Mouse (Mus musculus): ENCODE results near the gene Resp18.

Resp18 gene

DNA sequence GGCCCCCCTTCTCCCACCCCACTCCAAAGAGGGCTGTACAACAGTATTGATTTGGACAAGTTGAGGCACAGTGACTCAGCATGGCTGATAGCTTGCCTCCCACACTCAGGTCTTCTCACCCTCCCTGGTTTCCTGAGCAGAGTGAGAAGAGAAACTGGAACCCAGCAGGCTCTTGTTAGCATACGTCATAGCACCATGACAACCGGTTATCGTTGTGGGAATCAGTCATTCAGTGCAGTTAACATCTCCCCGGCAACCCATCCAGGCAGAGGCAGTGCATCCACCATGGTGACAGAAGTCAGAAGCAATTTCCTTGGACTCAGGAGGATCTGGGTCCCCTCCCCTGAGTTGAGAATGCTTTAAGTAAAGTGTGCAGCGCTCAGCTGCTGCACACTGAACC, 4.8 kb upstream of the Resp18 start:
- in situ Hi-C loops (cut with MboI, MseI): no loop called here

GRCm38 (mm10) chr1:75277195-75278188, 723 bp downstream of the Resp18 start:
- in situ Hi-C loops (cut with MboI, MseI): loop anchor here (10.0 kb wide), 2 partner anchors 253 to 333 kb away; no protein-coding TSS in a partner anchor

DNA sequence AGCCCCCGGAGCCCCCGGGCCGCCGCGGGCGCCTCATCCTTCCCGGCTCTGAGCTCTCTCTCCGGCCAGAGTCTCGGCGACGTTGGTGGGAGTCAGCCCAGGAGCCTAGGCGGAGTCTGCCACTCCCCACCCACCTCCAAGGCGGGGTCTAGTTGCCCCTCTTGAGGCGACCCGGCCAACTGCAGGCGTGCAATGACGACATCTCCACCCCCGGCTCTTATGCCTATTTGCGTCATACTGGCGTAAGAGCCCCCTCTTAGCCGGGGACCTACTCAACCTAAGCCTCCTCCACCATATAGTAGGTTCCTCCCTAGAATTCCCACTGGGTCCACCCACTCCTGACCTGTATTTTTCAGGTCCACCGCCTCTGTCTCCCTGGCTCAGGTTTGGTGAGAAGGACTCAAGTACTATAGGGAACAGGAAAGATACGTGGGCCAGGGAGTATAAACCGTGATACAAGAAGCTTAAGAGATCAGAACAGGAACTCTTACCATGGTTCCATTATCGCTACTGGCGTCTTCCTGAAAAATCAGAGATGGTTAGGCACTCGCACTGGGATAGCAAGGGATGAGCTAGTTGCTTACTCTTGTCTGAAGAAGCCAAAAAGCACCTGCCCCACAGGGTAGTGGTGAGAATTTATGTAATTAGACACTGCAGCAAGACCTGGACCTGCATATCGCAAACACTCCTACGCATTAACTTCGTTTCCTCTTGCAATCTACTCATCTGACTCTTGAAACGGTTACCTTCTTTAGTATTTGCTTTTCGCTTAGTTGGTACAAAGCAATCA, 13.9 kb downstream of the Resp18 start, which contains the start of gene Ptprn:
Ptprn (minus strand) TSS at position 412 of the 790 bp plus-strand sequence.
- in situ Hi-C loops (cut with MboI, MseI): loop anchor here in 1 of 2 experiments (5.0 kb wide), 1 partner anchor 48 kb away; no protein-coding TSS in a partner anchor

DNA sequence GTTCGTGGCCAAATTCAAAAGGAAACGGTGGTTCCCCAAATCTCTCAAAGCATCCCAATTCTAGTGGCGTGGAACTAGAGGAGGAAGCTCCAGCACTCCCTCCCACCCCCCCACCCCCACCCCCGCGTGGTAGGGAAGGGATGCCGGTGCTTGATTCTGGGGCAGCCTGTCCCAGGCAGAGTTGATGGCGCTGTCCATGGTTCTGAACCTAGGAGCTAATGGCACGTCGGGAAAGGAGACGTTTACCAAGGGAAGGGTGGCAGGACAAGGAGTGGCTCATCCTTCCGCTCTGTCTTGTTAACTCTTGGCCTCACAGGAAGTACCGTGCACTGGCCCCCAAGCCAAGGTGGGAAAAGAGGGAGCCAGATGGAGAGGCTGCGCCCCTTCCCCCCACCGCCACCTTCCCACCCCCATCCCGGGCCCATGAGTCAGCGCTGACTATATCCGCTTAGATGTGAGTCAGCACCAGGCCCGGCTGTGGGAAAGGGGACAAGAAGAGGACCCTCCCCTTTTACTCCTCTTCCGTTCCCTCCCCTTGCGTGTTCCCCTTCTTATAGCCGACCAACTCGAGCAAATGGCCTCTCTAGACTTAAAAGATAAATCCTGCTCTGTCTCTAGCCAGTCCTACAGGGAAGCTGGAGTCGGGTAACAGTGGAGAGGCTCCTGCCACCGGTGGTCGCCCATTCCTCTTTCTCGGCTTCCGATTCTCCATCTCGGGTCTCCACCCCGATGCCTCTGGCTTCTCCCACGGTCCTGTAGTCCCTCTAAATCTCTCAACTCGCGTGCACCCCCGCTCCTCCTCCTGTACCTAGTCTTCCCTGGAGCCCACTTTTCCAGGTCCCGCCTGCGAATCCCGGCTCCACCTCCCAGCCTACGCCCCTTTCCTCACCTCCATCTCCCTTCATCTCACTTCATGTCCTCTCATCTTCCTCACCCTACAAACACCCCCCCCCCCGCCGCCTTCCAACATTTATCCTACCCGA, 15.0 kb downstream of the Resp18 start:
- in situ Hi-C loops (cut with MboI, MseI): loop anchor here in 1 of 2 experiments (5.0 kb wide), 1 partner anchor 49 kb away; no protein-coding TSS in a partner anchor

- in situ Hi-C loops (cut with MboI, MseI): loop anchor here in 1 of 2 experiments (5.0 kb wide), 1 partner anchor 51 kb away; no protein-coding TSS in a partner anchor
These were observed 16.9 kb downstream of the Resp18 start for GRCm38 (mm10) chr1:75261278-75261677.

DNA sequence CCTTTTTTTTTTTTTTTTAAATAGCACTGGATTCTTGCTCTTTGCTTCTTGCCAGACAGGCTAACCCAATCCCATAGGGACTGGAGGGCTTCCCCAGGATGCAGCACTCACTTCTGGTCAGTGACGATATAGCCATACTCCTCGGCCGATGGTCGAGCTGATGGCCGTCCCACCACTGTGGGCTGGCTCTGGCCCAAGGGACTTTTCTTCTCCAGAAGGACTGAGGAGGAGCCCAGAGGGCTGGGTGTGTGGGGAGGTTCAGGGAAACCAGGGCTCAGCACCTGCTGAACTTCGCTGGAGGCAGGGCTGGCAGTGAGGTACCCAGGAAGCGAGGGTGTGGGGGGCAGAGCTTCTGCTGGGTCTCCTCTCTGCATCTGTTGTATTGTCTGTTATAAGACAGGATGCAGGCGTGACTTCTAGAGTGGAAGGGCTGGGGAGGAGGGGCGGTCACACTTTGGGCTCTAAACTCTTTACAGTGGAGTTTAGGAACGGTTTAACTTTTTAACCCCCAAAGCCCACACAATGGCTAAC, 22.6 kb downstream of the Resp18 start:
- in situ Hi-C loops (cut with MboI, MseI): no loop called here

DNA sequence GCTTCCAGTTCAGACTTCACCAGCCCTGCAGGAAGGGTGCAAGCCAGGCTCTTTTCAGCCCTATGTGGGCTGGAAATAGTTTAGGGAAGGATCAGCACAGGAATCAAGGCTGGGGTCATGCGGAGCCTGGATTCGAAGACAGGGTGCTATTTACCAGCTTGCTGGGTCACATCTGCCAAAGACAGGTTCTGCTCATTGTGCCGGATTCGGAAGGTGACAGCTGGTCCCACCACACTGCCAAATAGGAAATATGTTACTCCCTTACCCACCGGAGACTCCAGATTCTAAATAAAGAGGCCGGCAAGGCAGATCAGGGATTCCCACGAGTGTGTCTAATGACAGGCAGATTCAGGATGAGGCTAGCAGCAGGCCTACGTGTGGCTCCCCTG, 23.6 kb downstream of the Resp18 start:
- in situ Hi-C loops (cut with MboI, MseI): loop anchor here (5.0 kb wide), 3 partner anchors 117 to 202 kb away; partner anchors contain the start of gene Nhej1 (in 1 of the 2)

GRCm38 (mm10) chr1:75253849-75254624, 24.2 kb downstream of the Resp18 start:
- in situ Hi-C loops (cut with MboI, MseI): loop anchor here (5.0 kb wide), 3 partner anchors 117 to 202 kb away; partner anchors contain the start of gene Nhej1 (in 1 of the 2)

- in situ Hi-C loops (cut with MboI, MseI): loop anchor here (5.0 kb wide), 3 partner anchors 116 to 201 kb away; partner anchors contain the start of gene Nhej1 (in 1 of the 2)
These were observed 25.2 kb downstream of the Resp18 start for GRCm38 (mm10) chr1:75253029-75253428.

GRCm38 (mm10) chr1:75252308-75252707, 25.9 kb downstream of the Resp18 start:
- in situ Hi-C loops (cut with MboI, MseI): loop anchor here (5.0 kb wide), 3 partner anchors 115 to 200 kb away; partner anchors contain the start of gene Nhej1 (in 1 of the 2)

GRCm38 (mm10) chr1:75251112-75251970, 26.9 kb downstream of the Resp18 start:
- in situ Hi-C loops (cut with MboI, MseI): loop anchor here (5.0 kb wide), 3 partner anchors 114 to 199 kb away; partner anchors contain the start of gene Nhej1 (in 1 of the 2)

GRCm38 (mm10) chr1:75250498-75250897, 27.7 kb downstream of the Resp18 start:
- in situ Hi-C loops (cut with MboI, MseI): loop anchor here (5.0 kb wide), 3 partner anchors 113 to 198 kb away; partner anchors contain the start of gene Nhej1 (in 1 of the 2)

GRCm38 (mm10) chr1:75248041-75248772, 30.0 kb downstream of the Resp18 start:
- in situ Hi-C loops (cut with MboI, MseI): no loop called here

DNA sequence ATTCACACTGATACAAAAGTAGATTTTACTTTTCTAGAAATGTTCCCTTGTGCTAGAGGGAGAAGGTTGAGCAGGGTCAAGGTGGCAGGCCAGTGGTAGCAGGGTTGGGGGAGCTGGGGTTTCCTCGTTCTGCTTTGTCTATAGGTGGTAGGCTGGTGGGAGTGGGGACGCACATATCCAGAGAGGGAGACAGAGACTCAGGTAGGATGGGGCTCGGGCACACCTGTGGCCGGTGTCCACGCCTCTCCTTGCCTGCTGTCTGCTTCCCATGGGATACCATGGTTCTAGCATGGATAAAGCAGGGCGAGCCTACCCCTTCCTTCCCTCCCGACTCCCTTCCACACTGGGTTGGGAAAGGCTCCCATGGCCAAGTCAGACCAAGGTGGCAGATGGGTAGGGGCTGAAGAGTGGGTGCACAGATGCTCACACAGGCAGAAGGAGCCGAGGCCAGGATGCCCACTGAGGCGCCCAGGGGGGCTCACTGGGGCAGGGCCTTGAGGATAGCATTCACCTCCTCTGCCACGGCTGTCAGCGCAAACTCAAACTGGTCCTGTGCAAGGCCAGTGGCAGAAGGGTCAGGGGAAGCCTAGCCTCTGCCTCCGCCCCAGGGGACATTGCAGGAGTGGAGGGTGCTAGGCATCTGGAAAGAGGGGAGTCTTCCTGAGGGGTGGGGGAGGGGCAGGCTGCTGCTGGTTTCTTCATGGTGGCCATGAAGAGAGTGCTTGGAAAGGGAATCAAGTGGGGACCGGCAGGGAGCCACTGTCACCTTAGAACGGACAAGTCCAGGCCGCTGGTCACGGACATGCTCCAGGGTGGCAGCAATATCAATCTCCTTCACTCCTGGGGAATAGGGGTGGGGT, 30.9 kb downstream of the Resp18 start:
- in situ Hi-C loops (cut with MboI, MseI): no loop called here

DNA sequence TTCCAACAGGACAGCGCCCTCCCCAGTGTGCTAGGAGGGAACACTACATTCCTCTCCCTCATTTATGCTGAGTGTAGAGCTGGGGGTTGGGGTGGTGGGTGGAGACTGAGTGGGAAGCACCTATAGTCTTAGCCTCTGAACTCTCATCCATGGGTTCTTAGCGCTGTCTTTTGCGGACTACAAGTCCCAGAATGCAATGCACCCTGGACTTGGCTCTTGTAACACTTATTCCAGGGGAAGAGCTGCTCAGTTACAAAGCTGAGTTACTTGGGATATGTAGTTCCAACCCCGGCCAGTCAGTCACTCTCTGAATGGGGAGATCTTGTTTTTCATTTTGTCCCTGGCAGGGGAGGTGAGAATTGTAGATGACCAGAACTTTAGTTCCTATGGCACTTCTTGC, 33.4 kb downstream of the Resp18 start:
- in situ Hi-C loops (cut with MboI, MseI): no loop called here

GRCm38 (mm10) chr1:75244175-75244826, 33.9 kb downstream of the Resp18 start:
- in situ Hi-C loops (cut with MboI, MseI): no loop called here

All from T-helper 17 cell (primary cell).